Mouse (Mus musculus) MEL (cell line): Measurements from ENCODE around the gene Insig1. TPM values are rescaled to one million over a fixed set of nuclear protein-coding genes. Genes with fewer than 3 reads are reported as not detected.

Experiments
- DNase-seq: peaks from one replicate; pipeline ENCODE4 v3.0.0; 2011; ENCODE audit warnings: low read depth, low spot score
- H3K27ac ChIP-seq: 2 replicates; pipeline ENCODE4 v1.5.1; 2012; ENCODE audit warnings: low read depth, mild to moderate bottlenecking, control low read depth, low read length, moderate library complexity; ENCODE audit not compliant: control insufficient read depth
- H3K27me3 ChIP-seq, 2 experiments: fragments of 150-350 bp in 1 of 2; sonication (generic) in 1 of 2; 2 replicates each; pipeline ENCODE4 v1.6.1; 2012; ENCODE audit warnings: low read length in 2 of 2, mild to moderate bottlenecking in 2 of 2, improper control_type of control experiment in 1 of 2, moderate library complexity in 1 of 2; ENCODE audit not compliant: insufficient read depth in 2 of 2, control insufficient read depth in 1 of 2
- H3K36me3 ChIP-seq, 2 experiments: 2 replicates each; pipeline ENCODE4 v1.6.1; 2012 to 2014; ENCODE audit warnings: low read length in 2 of 2, improper control_type of control experiment in 1 of 2, inconsistent platforms in 1 of 2, mild to moderate bottlenecking in 1 of 2; ENCODE audit not compliant: insufficient read depth in 2 of 2, control insufficient read depth in 1 of 2
- H3K4me1 ChIP-seq, 2 experiments: fragments of 150-350 bp in 1 of 2; sonication (generic) in 1 of 2; 2 replicates each; pipeline ENCODE4 v1.6.1; 2012; ENCODE audit warnings: low read length in 2 of 2, improper control_type of control experiment in 1 of 2, mild to moderate bottlenecking in 1 of 2; ENCODE audit not compliant: insufficient read depth in 2 of 2, control insufficient read depth in 1 of 2
- H3K4me3 ChIP-seq, 2 experiments: fragments of 150-350 bp in 1 of 2; sonication (generic) in 1 of 2; 2 replicates each; pipeline ENCODE4 v1.5.1; 2012; ENCODE audit warnings: low read depth in 2 of 2, low read length in 2 of 2, mild to moderate bottlenecking in 2 of 2, moderate library complexity in 2 of 2, control low read depth in 1 of 2, improper control_type of control experiment in 1 of 2; ENCODE audit not compliant: control insufficient read depth in 1 of 2, insufficient read depth in 1 of 2
- H3K79me2 ChIP-seq: 2 replicates; pipeline ENCODE4 v1.6.1; 2012; ENCODE audit warnings: mild to moderate bottlenecking, low read length, moderate library complexity; ENCODE audit not compliant: control insufficient read depth, poor library complexity, insufficient read depth
- H3K9ac ChIP-seq: 2 replicates; pipeline ENCODE4 v1.6.1; 2012; ENCODE audit warnings: low read depth, mild to moderate bottlenecking, control low read depth, low read length, moderate library complexity; ENCODE audit not compliant: control insufficient read depth, poor library complexity, severe bottlenecking
- H3K9me3 ChIP-seq: fragments of 150-350 bp; sonication (generic); replicated peaks from 2 replicates; pipeline ENCODE4 v1.6.1; 2012; ENCODE audit warnings: mild to moderate bottlenecking, low read length, improper control_type of control experiment, moderate library complexity; ENCODE audit not compliant: insufficient read depth
- BHLHE40 ChIP-seq: IDR thresholded peaks from 2 replicates; pipeline ENCODE4 v1.6.1; 2012; ENCODE audit warnings: low read depth, mild to moderate bottlenecking, inconsistent platforms, low read length, improper control_type of control experiment, borderline replicate concordance
- CHD2 ChIP-seq: IDR thresholded peaks from 2 replicates; pipeline ENCODE4 v1.6.1; 2011; ENCODE audit warnings: low read length, improper control_type of control experiment
- CTCF ChIP-seq, 3 experiments: IDR thresholded peaks in 2 of 3; conservative IDR thresholded peaks in 1 of 3; 2 replicates each; pipeline ENCODE4 v1.5.1; 2011 to 2012; ENCODE audit warnings: low read length in 3 of 3, low read depth in 2 of 3, mild to moderate bottlenecking in 2 of 3, improper control_type of control experiment in 1 of 3, inconsistent platforms in 1 of 3, mixed read lengths in 1 of 3, moderate library complexity in 1 of 3; ENCODE audit not compliant: control insufficient read depth in 1 of 3, insufficient read depth in 1 of 3, poor library complexity in 1 of 3, severe bottlenecking in 1 of 3
- ELF1 ChIP-seq: IDR thresholded peaks from 2 replicates; pipeline ENCODE4 v1.6.1; 2014; ENCODE audit warnings: low read depth, mild to moderate bottlenecking, inconsistent platforms, low read length, improper control_type of control experiment, moderate library complexity
- EP300 ChIP-seq, 2 experiments: IDR thresholded peaks; 2 replicates each; pipeline ENCODE4 v1.6.1; 2011; ENCODE audit warnings: improper control_type of control experiment in 2 of 2, low read length in 2 of 2, low read depth in 1 of 2, mild to moderate bottlenecking in 1 of 2
- GATA1 ChIP-seq: IDR thresholded peaks from 2 replicates; pipeline ENCODE4 v1.6.1; 2011; ENCODE audit warnings: low read depth, low read length, improper control_type of control experiment
- HCFC1 ChIP-seq: IDR thresholded peaks from 2 replicates; pipeline ENCODE4 v1.6.1; 2012; ENCODE audit warnings: low read depth, mild to moderate bottlenecking, inconsistent platforms, low read length, improper control_type of control experiment, moderate library complexity
- MAFK ChIP-seq: IDR thresholded peaks from 2 replicates; pipeline ENCODE4 v1.6.1; 2011; ENCODE audit warnings: low read depth, mild to moderate bottlenecking, low read length, improper control_type of control experiment, borderline replicate concordance
- MAZ ChIP-seq: IDR thresholded peaks from 2 replicates; pipeline ENCODE4 v1.6.1; 2012; ENCODE audit warnings: low read depth, mild to moderate bottlenecking, inconsistent platforms, low read length, improper control_type of control experiment
- MEF2A ChIP-seq: IDR thresholded peaks from 2 replicates; pipeline ENCODE4 v1.6.1; 2014; ENCODE audit warnings: low read depth, mild to moderate bottlenecking, inconsistent platforms, low read length, improper control_type of control experiment; ENCODE audit not compliant: poor library complexity, insufficient replicate concordance, severe bottlenecking; ENCODE audit errors: extremely low read depth
- POLR2A ChIP-seq, 2 experiments: IDR thresholded peaks; 2 replicates each; pipeline ENCODE4 v1.6.1; 2011 to 2012; ENCODE audit warnings: low read length in 2 of 2, mild to moderate bottlenecking in 2 of 2, control low read depth in 1 of 2, improper control_type of control experiment in 1 of 2, low read depth in 1 of 2, moderate library complexity in 1 of 2; ENCODE audit not compliant: control insufficient read depth in 1 of 2, insufficient read depth in 1 of 2, poor library complexity in 1 of 2
- SMC3 ChIP-seq: IDR thresholded peaks from 2 replicates; pipeline ENCODE4 v1.6.1; 2011; ENCODE audit warnings: low read depth, low read length, improper control_type of control experiment
- TAL1 ChIP-seq: IDR thresholded peaks from 2 replicates; pipeline ENCODE4 v1.6.1; 2012; ENCODE audit warnings: mild to moderate bottlenecking, inconsistent platforms, low read length, moderate library complexity, mixed read lengths
- TCF12 ChIP-seq: IDR thresholded peaks from 2 replicates; pipeline ENCODE4 v1.6.1; 2014; ENCODE audit warnings: low read depth, mild to moderate bottlenecking, inconsistent platforms, low read length, improper control_type of control experiment, moderate library complexity
- USF1 ChIP-seq: IDR thresholded peaks from 2 replicates; pipeline ENCODE4 v1.6.1; 2014; ENCODE audit warnings: low read depth, mild to moderate bottlenecking, inconsistent platforms, low read length, improper control_type of control experiment, moderate library complexity
- USF2 ChIP-seq, 2 experiments: IDR thresholded peaks; 2 replicates each; pipeline ENCODE4 v1.6.1; 2011 to 2012; ENCODE audit warnings: improper control_type of control experiment in 2 of 2, low read length in 2 of 2, borderline replicate concordance in 1 of 2, inconsistent platforms in 1 of 2, low read depth in 1 of 2, mild to moderate bottlenecking in 1 of 2; ENCODE audit not compliant: insufficient read depth in 1 of 2
- ZKSCAN1 ChIP-seq: IDR thresholded peaks from 2 replicates; pipeline ENCODE4 v1.6.1; 2012; ENCODE audit warnings: low read depth, mild to moderate bottlenecking, inconsistent platforms, low read length, improper control_type of control experiment, moderate library complexity
- ZNF384 ChIP-seq: IDR thresholded peaks from 2 replicates; pipeline ENCODE4 v1.6.1; 2012; ENCODE audit warnings: low read depth, mild to moderate bottlenecking, inconsistent platforms, low read length, improper control_type of control experiment
- polyA plus RNA-seq, 2 experiments: library from polyadenylated mRNA; stranded (reverse) in 1 of 2; unstranded in 1 of 2; fragments of >175 nt in 1 of 2; fragments of >200 nt in 1 of 2; gene quantifications; 2 replicates each; pipeline versions ENCODE4 v1.2.1 to v1.2.4; 2012; ENCODE audit warnings: low replicate concordance in 2 of 2, low read depth in 1 of 2; ENCODE audit not compliant: insufficient read length in 2 of 2, insufficient read depth in 1 of 2, missing spikeins in 1 of 2
- total RNA-seq: library from RNA; depleted of rRNA; stranded (reverse); fragments of 300-350 nt; gene quantifications from 2 replicates; pipeline ENCODE4 v1.2.3, GENCODE M21; 2012

The Insig1 gene
- total and polyA plus RNA-seq, 3 experiments = 61.3 to 73.2 TPM; not detected in 1

DNA sequence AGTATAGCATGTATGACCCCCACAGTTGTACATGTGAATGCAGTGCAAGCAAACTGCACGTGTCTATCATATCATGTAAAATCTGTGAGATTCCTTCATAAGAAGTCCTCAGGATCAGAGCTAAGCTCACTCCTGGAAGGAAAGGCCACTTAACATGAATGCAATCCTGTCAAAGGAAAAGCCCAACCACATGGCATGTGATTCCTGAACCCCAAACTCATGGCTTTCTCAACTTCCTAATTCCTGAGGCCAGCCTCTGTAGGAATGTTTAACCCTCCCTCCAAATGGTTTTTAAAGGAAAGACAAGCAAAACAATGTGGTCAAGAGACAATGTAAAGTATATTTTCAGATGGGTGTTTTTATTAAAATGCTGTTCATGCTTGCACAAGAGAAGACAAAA lies 23.2 kb upstream of the Insig1 start:
- H3K27me3 ChIP-seq = no peaks in the 10 kb centered on the region
- no peak overlapping the region for H3K4me3 ChIP-seq
- no peak overlapping the region for H3K9ac ChIP-seq
- no peaks in the 10 kb centered on the region for H3K36me3 ChIP-seq
- no peak overlapping the region for H3K27ac ChIP-seq
- H3K79me2 ChIP-seq = no peaks in the 10 kb centered on the region
- DNase-seq = no peak
- TF ChIP-seq GATA1 (no peak), USF2 (IDR thresholded peaks at IDR 0.05; ENCODE audit: borderline replicate concordance in 1 of 2, insufficient read depth in 1 of 2, low read depth in 1 of 2, low read length in 2 of 2) (no peak), MEF2A (no peak), USF1 (no peak), MAFK (no peak), SMC3 (no peak), POLR2A (IDR thresholded peaks at IDR 0.05; ENCODE audit: control insufficient read depth in 1 of 2, insufficient read depth in 1 of 2, low read depth in 1 of 2, low read length in 2 of 2, poor library complexity in 1 of 2) (no peak), CHD2 (no peak), MAZ (no peak), CTCF (IDR thresholded peaks at IDR 0.05 in 2 of 3, conservative IDR thresholded peaks at IDR 0.05 in 1 of 3; ENCODE audit: control insufficient read depth in 1 of 3, insufficient read depth in 1 of 3, low read depth in 2 of 3, low read length in 3 of 3, poor library complexity in 1 of 3, severe bottlenecking in 1 of 3) (no peak), ZNF384 (no peak), BHLHE40 (no peak), ZKSCAN1 (no peak), TAL1 (no peak), ELF1 (no peak)
- no peaks in the 10 kb centered on the region for H3K4me1 ChIP-seq
- no peaks in the 10 kb centered on the region for H3K9me3 ChIP-seq

DNA sequence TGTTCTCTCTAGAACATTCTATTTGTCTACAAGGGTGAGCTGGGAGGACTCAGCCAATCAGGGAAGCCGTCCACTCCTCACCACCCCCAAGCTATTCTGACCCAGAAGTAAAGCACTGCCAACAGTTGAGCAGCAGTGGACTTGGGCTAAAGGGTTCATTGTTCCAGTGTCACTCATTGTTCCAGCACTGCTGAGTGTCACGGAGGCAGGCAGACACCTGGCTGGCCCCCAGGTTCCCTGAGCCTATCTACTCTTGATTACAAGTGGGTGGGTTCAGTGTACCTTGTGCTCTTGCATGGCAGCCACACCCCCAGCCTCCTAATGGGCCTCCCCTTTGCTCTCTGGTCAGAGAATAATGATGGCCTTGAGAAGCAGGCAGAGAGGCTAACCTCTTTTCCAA lies 15.7 kb upstream of the Insig1 start:
- no peaks in the 10 kb centered on the region for H3K27me3 ChIP-seq
- no peak overlapping the region for H3K27ac ChIP-seq

More for the DNA sequence above, 15.7 kb upstream of the Insig1 start:
- Histone ChIP-seq H3K79me2 (no peaks in the 10 kb centered on the region), H3K36me3 (no peaks in the 10 kb centered on the region), H3K4me1 (no peaks in the 10 kb centered on the region), H3K9ac (no peak overlapping the region), H3K9me3 (no peaks in the 10 kb centered on the region), H3K4me3 (no peak overlapping the region)
- TF ChIP-seq HCFC1 (no peak), TCF12 (no peak), ZNF384 (no peak), EP300 (IDR thresholded peaks at IDR 0.05; ENCODE audit: low read depth in 1 of 2, low read length in 2 of 2) (no peak)
- no peak for DNase-seq
